Mouse (Mus musculus) right cerebral cortex, postnatal 10 days (tissue): Measurements from ENCODE around the gene Slc25a31.

ENCODE experiments used
- DNase-seq, 2 experiments: peaks; one replicate each; pipeline ENCODE4 v3.0.0; 2021; ENCODE audit warnings: low spot score in 2 of 2

Gene Slc25a31

GRCm38 (mm10) chr3:40708655-40709054 is at the start of gene Slc25a31:
Slc25a31 (plus strand) TSS chr3:40708855.
- DNase-seq: no peak

- no peak for DNase-seq
These were observed 48.4 kb upstream of the Slc25a31 start for GRCm38 (mm10) chr3:40660231-40660630.

DNA sequence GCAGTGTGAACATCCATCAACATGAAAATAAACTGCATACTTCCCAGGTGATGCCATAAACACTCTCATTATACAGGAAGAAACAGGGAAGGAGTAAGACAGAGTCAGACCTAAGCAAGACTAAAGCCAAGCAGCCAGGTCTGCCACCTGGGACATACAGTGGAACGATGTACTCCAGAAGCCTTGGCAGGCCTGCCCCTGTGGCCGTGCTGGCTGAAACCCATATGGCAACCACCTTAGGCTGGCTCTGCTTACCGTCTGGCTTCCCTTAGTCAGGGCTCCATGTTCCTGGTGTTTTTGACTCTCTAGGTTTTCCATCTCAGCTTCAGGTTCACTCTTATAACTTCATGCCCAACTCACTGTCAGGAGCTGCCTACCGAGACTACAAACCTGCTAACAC is 42.5 kb upstream of the Slc25a31 start:
- no peak for DNase-seq

DNA sequence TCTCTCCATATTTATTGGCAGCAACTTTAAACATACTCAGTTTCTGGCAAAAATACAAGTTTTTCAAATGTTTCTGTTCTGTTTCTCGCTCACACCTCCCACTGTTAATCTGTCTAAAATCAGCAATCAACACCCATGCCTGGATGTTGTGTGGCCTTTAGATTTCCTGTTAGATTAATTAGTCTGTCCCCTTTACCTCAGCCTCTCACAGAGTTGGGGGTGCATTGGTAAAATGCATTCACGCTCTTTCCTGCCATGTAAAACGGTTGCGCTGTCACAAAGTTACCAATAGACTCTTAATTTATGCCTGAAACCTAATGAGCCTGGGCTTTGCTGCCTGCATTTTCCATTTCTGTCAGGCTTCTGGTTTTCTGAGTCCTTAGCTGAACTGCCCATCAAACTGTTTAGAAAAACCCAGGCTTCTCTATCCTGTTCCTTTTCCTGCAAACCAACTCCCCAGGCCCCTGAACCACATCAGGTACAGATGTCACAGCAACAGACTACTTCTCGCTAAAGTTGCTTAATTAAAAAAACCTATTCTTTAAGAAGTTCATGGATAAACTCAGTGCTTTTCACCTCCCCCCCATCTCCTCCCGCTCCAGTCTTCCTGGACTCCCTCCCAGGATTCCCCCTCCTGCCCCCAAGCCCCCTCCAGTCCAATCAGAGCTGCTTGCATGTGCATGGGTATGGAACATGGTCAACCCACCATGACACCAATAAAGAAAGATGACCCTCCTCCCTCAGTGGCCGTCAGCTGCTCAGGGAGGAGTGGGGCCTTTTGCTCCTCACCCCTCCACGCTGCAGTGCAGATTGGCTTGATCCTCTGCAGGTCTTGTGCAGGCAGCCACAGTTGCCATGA is 41.6 kb upstream of the Slc25a31 start:
- DNase-seq: no peak

DNA sequence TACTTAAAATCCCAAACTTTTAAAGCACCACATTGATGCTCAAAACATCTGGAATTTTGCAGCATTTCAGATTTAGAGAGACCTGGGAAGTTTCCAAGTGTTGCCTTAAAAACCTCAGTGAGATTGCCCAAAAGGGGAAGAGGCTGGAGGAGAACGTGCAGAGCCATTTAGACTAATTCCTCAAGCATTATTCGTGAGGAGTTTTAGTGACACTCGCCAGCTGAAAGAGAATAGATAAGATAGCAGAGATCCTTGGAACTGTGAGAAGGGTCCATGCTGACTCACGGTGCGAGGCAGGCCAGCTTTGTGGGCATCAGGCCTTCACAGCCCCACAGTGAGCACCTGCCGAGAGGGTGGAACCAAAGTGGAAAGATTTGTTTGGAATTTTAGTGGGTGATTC is 39.8 kb upstream of the Slc25a31 start:
- no peak for DNase-seq

GRCm38 (mm10) chr3:40669395-40669794 is 39.3 kb upstream of the Slc25a31 start:
- no peak for DNase-seq

DNA sequence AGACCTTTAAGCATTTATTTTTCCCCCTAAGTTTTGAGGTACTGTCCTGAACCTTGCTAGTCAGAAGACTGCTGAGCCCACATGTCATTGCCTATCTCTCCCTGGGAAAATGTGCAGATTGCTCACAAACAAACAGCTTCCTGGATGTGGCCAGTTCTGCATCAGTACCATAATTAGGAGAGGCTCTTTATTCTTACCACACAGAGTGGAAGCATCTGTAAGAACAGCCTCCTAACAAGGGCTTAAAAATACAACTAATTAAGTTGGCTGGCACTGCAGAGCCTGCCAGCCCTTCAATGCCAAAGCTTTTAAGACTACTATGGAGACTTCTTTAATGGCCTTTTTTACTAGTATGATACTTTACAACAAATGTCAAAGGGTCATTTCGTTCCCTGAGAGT is 35.1 kb upstream of the Slc25a31 start:
- no peak for DNase-seq

DNA sequence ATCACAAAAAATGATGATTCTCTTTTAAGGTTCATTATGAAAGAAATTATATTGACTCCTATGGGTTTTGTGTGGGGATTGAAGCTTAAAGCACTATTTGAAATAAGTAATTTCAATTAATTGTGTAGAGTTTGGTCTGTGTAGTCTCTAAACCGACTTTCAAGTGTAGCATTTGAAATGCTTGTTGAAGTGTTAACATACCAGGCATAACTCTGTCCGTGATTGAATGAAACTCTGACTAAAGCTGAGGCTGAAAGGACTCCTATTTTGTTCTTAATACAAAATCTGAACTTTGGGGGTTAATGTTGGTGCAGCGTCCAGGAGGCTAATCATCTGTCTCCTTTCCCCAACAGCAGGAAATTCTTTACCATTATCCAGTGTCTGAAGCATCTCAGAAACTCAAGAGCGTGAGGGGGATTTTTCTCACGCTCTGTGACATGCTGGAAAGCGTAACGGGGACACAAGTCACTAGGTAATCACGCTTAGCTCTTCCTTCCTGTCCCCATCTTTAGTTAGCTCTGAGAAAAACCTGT is 33.7 kb upstream of the Slc25a31 start:
- DNase-seq: no peak

DNA sequence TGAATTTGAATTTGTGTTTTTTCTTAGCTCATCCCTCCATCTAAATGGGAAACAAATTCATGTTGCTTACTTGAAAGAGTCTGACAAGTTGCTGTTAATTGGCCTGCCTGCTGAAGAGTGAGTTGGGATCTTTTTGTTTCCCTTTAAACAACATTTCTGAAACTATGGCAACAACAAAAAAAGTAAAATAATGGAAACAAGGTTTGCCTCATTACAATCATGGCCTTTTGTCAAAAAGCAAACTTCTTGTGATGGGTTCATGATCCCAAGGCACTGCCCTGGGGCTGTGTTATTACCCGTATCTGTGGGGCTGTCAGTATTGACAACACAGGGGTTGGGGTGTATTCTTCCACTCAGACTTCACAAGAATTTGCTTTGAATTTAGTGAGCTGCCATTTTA is 29.8 kb upstream of the Slc25a31 start:
- no peak for DNase-seq

- no peak for DNase-seq
These were observed 26.3 kb upstream of the Slc25a31 start for GRCm38 (mm10) chr3:40682404-40682803.

GRCm38 (mm10) chr3:40683171-40683570 is 25.5 kb upstream of the Slc25a31 start:
- no peak for DNase-seq

DNA sequence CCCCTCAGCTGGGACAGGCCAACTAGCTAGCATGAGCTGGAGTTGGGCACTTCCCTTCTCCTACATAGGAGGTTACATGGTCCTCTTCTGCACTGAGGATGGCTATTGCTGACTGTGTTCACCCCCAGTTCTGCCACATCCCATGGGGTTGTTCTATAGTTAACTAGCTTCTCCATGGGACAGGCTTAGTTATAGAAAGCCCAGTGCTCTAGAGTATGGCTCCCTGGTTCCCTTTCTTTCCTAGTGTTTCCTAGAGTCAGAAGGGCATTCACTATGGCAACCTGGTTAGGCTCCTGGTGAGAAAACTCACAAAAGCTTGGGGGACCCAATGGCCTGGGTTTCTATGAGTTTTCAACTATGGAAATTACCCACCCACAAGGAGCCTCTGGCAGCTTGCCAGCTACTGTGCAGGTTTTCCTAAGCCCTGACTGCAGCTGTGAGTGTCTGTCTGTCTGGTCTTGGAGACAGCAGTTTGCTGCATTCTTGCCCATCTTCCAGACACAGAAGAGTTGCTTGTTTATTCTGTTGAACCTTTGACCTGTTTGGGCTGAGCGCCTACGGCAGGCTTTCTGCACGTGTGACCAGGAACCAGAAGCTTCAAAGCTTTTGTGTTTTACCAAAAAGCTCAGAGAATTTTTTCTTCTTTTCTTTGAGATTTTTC is 22.7 kb upstream of the Slc25a31 start:
- peak; percentile 42 to 44 for DNase-seq

GRCm38 (mm10) chr3:40686836-40687235 is 21.8 kb upstream of the Slc25a31 start:
- DNase-seq: no peak

GRCm38 (mm10) chr3:40687588-40687987 is 21.1 kb upstream of the Slc25a31 start:
- no peak for DNase-seq

DNA sequence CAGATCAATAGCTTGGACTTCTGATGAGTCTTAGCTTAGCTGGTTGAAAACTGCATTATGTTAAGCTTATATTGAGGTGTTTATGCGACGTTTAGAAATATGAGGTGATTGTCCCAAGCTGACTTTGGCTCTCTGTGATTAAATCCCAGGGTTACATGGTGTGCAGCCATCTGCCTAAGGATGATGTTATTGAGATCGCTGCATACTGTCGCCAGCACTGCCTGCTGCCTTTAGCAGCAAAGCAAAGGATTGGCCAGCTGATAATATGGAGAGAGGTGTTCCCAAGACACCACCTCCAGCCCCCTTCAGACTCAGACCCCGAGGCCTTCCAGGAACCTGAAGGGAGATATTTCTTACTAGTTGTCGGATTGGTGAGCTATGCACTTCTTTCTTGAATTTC is 17.1 kb upstream of the Slc25a31 start:
- DNase-seq: no peak

DNA sequence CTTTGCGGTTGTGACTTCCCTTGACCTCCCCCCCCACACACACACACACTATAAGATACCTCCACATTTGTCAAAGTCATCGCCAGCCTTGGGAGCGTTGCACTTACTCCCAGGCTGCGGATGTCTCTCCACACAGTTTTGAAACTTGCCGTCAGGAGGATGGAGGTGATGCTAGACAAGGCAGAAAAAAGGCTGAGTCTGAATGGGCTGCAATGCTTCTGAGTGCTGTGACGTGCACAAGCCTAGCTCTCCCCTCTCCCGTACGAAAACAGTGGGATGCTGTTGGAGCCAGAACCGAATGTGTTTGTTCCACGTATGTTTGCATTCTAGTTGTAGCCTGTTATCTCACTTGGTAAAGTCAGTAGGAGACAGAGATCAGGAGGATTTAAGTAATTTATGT is 15.2 kb upstream of the Slc25a31 start:
- DNase-seq: no peak

GRCm38 (mm10) chr3:40693960-40694359 is 14.7 kb upstream of the Slc25a31 start:
- no peak for DNase-seq

DNA sequence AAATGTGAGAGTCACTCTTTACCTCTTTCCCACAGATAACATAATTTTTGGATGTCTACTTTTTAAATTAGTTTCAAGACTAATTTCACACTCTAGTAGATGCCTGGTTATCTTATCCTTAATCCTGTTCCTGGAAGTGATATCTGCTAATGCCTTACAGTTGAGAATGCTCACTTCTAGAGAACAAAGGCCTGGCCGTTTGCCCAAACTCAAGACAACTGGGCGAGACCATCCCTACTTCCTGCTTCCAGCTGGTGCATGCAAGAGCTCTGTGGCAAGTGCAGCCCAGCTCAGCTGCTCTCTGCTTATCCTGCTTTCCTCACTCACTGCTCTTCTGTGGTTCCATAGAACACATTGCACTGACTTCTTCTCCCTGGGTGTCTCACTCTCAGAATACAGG is 14.2 kb upstream of the Slc25a31 start:
- peak; percentile 43 to 59 for DNase-seq

DNA sequence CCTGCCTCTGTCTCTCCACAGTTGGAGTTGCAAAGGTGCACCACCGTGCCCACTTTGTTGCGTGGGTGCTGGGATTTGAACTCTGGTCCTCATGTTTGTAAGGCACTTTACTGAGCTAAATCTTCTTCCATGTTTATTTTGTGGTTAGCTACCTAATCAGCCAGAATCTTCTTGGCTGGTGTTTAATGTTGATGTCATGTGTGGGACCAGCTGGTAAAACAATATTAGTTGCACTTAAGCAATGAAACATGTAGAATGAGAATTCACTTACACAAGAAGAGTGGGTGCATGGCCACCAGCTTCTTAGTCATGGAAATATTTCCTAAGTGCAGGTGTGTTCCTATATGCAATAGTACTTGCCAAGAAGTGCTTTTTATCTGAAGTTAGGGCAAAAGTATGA is 13.5 kb upstream of the Slc25a31 start:
- no peak for DNase-seq

DNA sequence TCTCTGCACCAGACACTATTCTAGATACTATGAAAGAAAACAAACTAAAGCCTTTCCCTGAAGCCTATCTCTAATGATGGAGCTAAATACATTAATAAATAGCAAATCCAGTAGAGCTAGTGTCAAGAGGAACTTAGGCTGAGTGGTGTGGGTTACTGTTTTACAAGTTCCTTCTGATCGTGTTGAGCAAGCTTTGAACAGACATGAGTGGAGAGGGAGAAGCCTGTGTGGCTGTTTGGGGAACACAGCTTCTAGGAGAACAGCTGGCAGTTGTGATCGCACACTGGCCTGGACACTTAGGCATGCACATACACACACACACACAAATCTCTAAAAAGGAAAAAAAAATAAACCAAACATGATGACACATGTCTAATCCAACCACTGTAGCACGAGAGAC is 9.8 kb upstream of the Slc25a31 start:
- DNase-seq: no peak

DNA sequence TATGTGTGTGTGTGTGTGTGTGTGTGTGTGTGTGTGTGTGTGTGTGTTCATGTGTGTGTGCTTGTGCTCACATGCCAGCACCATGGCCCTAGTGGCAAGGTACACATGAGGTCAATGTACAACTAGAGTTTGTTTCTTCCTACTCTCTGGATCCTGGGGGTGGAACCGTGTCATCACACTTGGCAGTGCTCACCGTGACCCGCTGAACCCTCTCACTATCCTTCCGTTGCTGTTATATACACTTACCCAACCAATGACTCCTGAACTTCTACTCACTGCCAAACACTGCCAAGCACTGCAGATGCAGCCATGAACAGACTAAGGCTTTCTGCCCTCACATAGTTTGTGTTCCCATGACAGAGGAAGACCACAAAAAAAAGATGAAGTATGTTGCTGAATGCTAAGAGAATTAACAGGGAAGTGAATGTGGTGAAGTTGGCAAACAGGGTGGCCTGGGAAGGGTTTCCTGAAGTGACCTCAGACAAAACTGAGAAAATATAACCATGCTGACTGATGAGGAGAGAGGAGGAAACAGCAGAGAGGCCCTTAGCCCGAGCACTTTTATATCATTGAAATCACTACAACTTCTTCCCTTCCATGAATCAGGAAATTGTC is 3.7 kb upstream of the Slc25a31 start:
- DNase-seq: no peak

- no peak for DNase-seq
These were observed 7.4 kb downstream of the Slc25a31 start for GRCm38 (mm10) chr3:40716056-40716455.

DNA sequence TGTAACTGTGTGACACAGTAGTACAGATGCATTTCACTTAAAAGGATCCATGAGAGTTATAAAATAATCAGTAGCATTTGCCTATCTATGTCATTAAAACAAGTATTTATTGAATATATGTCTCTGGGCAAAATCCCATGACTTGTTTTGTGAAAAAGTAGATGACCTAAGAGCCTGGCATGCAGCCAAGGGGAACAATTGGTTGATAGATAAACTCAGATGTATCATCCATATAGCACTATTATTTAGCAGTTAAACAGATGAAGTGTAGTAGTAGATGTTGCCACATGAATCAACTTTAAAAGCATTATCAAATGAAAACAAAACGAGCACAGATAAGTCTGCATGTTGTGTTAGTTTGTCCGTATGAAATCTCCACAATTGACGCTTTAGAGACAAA is 10.4 kb downstream of the Slc25a31 start:
- DNase-seq: no peak
